Mouse (Mus musculus) liver, postnatal 0 days (tissue): ENCODE data around the gene Mon2. TPM values are rescaled to one million over a fixed set of nuclear protein-coding genes. Genes with fewer than 3 reads are reported as not detected.
"Not testable (repeated sequence)": the region's sequence is repeated elsewhere in the genome, so short reads cannot be mapped to it uniquely, and the experiment has no call there.

Experiments
- ATAC-seq: fragments of 200-750 bp; cut with Nextera tagmentation; 2 replicates; pipeline ENCODE4 v1.8.0; 2017; ENCODE audit warnings: mild to moderate bottlenecking, moderate library complexity
- DNase-seq: peaks from one replicate; pipeline ENCODE4 v3.0.0-alpha.2; 2016
- H3K27ac ChIP-seq: fragments of 300-500 bp; sonication (generic); 2 replicates; pipeline ENCODE4 v1.5.1; 2014; ENCODE audit warnings: antibody characterized with exemption, moderate library complexity, mild to moderate bottlenecking, low read depth
- H3K27me3 ChIP-seq: fragments of 300-500 bp; sonication (generic); 2 replicates; pipeline ENCODE4 v1.6.1; 2014; ENCODE audit warnings: low read length, control low read depth, mixed read lengths; ENCODE audit not compliant: insufficient read depth
- H3K36me3 ChIP-seq: fragments of 300-500 bp; sonication (generic); replicated peaks from 2 replicates; pipeline ENCODE4 v1.6.1; 2014; ENCODE audit warnings: mild to moderate bottlenecking, control low read depth, low read length, moderate library complexity, mixed read lengths; ENCODE audit not compliant: insufficient read depth
- H3K4me1 ChIP-seq: fragments of 300-500 bp; sonication (generic); 2 replicates; pipeline ENCODE4 v1.6.1; 2014; ENCODE audit warnings: antibody characterized with exemption, mild to moderate bottlenecking, control low read depth; ENCODE audit not compliant: insufficient read depth
- H3K4me2 ChIP-seq: fragments of 300-500 bp; sonication (generic); 2 replicates; pipeline ENCODE4 v1.6.1; 2014; ENCODE audit warnings: low read depth, mild to moderate bottlenecking, low read length, moderate library complexity, mixed read lengths
- H3K4me3 ChIP-seq: fragments of 300-500 bp; sonication (generic); 2 replicates; pipeline ENCODE4 v1.5.1; 2014; ENCODE audit warnings: low read depth, low read length
- H3K9ac ChIP-seq: fragments of 300-500 bp; sonication (generic); replicated peaks from 2 replicates; pipeline ENCODE4 v1.6.1; 2014; ENCODE audit warnings: mild to moderate bottlenecking, moderate library complexity
- H3K9me3 ChIP-seq: fragments of 300-500 bp; sonication (generic); 2 replicates; pipeline ENCODE4 v1.6.1; 2016; ENCODE audit warnings: mild to moderate bottlenecking, control low read depth, low read length, mixed read lengths
- CTCF ChIP-seq: sonication (generic); IDR thresholded peaks from 2 replicates; pipeline ENCODE4 v1.5.1; 2016; ENCODE audit warnings: antibody characterized with exemption, low read depth
- EP300 ChIP-seq: IDR thresholded peaks from 2 replicates; pipeline ENCODE4 v1.6.1; 2016; ENCODE audit warnings: antibody characterized with exemption, low read depth, mild to moderate bottlenecking
- WGBS: fragments of 180-500 bp; shearing (Covaris S2); extraction: QIAGEN DNeasy Blood & Tissue Kit; methylation state at CpG from one replicate; pipeline ENCODE4 v1.1.7; 2014; ENCODE audit not compliant: insufficient replicate concordance; 5-methylcytosine and 5-hydroxymethylcytosine counted together
- polyA plus RNA-seq: library from polyadenylated mRNA; unstranded; fragments of >200 nt; fragmentation: Nextera tagmentation; extraction: Ambion mirVana; gene quantifications from 2 replicates; pipeline ENCODE4 v1.2.1, GENCODE M21; 2015

Mon2 gene
- polyA plus RNA-seq, 1 experiment from 2014 or later, result 12.0 TPM

- no peaks in the 10 kb centered on the region for H3K36me3 ChIP-seq
- DNase-seq (no peak), ATAC-seq (no peak)
- 63% methylated on average over 7 of the region's 7 CpGs for WGBS
- no peaks in the 10 kb centered on the region for H3K27me3 ChIP-seq
- H3K9me3 ChIP-seq, result no peaks in the 10 kb centered on the region
- no peak overlapping the region for H3K27ac ChIP-seq
- H3K9ac ChIP-seq, result no peak overlapping the region
- TF ChIP-seq CTCF, result no peak
- TF ChIP-seq EP300, result no peak
- H3K4me1 ChIP-seq, result no peaks in the 10 kb centered on the region
- H3K4me3 ChIP-seq, result no peak overlapping the region
- no peak overlapping the region for H3K4me2 ChIP-seq
Measured at GRCm38 (mm10) chr10:122970188-122970587, 106.1 kb downstream of the Mon2 start.

GRCm38 (mm10) chr10:122966421-122966820, 109.9 kb downstream of the Mon2 start:
- no peak overlapping the region for H3K4me2 ChIP-seq
- no peak for ATAC-seq
- DNase-seq, result no peak
- H3K36me3 ChIP-seq, result no peaks in the 10 kb centered on the region
- H3K4me1 ChIP-seq, result no peaks in the 10 kb centered on the region; the same call in 1 of the 2 replicates
- H3K4me3 ChIP-seq, result no peak overlapping the region
- TF ChIP-seq EP300 (no peak), CTCF (no peak)
- H3K9ac ChIP-seq, result no peak overlapping the region
- WGBS, result 63% methylated on average over 7 of the region's 7 CpGs
- no peaks in the 10 kb centered on the region for H3K9me3 ChIP-seq
- H3K27me3 ChIP-seq, result peaks cover 10% of the 10 kb centered on the region; the same call in 1 of the 2 replicates
- H3K27ac ChIP-seq, result no peak overlapping the region

GRCm38 (mm10) chr10:122965650-122966049, 110.7 kb downstream of the Mon2 start:
- DNase-seq, H3K9me3 ChIP-seq, H3K36me3 ChIP-seq, H3K27ac ChIP-seq, H3K9ac ChIP-seq, H3K4me2 ChIP-seq, ATAC-seq, H3K4me1 ChIP-seq, H3K4me3 ChIP-seq: not testable (repeated sequence)
- WGBS, result 93% methylated on average over 4 of the region's 5 CpGs
- H3K27me3 ChIP-seq, result peaks cover 10% of the 10 kb centered on the region; the same call in 1 of the 2 replicates

DNA sequence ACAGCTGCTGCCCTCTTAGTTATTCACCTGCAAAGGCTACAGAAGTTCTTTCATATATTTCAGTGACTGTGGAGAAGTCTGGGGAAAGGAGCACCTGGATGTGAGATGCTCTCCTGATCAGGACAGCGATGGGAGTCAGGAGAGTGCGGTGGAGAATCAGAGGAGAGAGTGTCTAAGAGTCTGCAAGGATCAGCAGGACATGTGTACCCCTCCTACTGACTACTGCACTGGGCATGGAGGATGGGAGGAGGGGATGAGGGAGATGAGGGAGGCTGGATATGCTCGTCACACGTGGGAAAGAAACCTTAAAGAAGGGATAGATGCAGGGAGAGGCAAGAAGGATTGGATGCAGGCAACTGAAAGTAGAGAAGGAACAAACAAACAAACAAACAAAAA, 112.1 kb downstream of the Mon2 start:
- 43% methylated on average over 4 of the region's 4 CpGs for WGBS
- DNase-seq, result no peak
- TF ChIP-seq EP300 (no peak), CTCF (no peak)
- Histone ChIP-seq H3K4me1 (no peaks in the 10 kb centered on the region; the same call in 1 of the 2 replicates), H3K36me3 (no peaks in the 10 kb centered on the region), H3K27me3 (peaks cover 10% of the 10 kb centered on the region; the same call in 1 of the 2 replicates), H3K4me3 (no peak overlapping the region), H3K4me2 (no peak overlapping the region), H3K27ac (no peak overlapping the region), H3K9ac (no peak overlapping the region), H3K9me3 (no peaks in the 10 kb centered on the region)
- ATAC-seq, result no peak

DNA sequence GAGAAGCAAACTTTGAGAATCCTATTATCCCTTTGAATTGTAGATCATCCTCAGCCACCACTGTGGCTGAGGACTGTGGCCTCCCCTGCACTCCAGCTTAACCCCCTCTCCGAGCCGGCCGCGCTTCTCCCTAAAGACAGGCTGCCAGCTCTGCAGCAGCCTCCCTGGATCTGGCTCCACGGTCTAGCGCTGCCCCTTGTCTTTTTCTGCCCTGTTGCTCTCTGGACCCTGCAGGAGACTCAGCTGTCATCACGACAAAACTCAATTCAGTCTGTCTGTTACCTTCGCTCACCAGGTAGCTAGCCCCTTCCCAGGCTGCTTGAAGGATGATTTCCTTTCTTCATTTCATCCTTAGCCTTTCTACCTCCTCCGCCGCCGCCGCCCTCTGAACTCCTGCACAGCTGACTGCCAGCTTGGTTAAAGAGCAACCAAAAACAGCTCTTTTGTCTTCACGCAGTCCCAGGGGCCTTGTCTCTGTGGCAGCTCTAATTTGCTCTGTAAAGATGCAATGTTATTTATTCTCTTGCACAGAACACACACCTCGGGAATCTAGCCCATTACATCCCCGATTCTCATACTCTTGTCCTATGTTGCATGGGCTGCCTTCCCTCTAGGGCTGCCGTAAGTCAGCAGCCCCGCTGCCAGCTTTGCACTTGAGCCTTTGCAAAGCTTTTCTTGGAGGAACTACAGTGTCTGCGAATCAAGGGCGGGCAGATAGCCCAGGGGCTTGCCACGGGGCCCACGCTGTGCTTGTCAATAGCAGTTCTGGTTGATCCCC, 112.7 kb downstream of the Mon2 start:
- peak overlapping the region; percentile 38 for H3K4me2 ChIP-seq
- WGBS, result 13% methylated on average over 21 of the region's 21 CpGs

GRCm38 (mm10) chr10:122962651-122963050, 113.7 kb downstream of the Mon2 start:
- TF ChIP-seq CTCF, result no peak
- no peak for TF ChIP-seq EP300
- Histone ChIP-seq H3K27ac (no peak overlapping the region), H3K27me3 (peaks cover 10% of the 10 kb centered on the region; the same call in 1 of the 2 replicates), H3K9me3 (no peaks in the 10 kb centered on the region), H3K4me2 (no peak overlapping the region), H3K9ac (no peak overlapping the region), H3K4me3 (no peak overlapping the region), H3K36me3 (no peaks in the 10 kb centered on the region), H3K4me1 (no peaks in the 10 kb centered on the region; the same call in 1 of the 2 replicates)
- WGBS, result 66% methylated on average over 9 of the region's 9 CpGs
- DNase-seq (no peak), ATAC-seq (no peak)

More for the DNA sequence above, 112.7 kb downstream of the Mon2 start:
- TF ChIP-seq CTCF, result no peak
- no peak for TF ChIP-seq EP300
- Histone ChIP-seq H3K36me3 (no peaks in the 10 kb centered on the region), H3K27ac (no peak overlapping the region), H3K4me3 (no peak overlapping the region), H3K4me1 (no peaks in the 10 kb centered on the region; the same call in 1 of the 2 replicates), H3K27me3 (peaks cover 10% of the 10 kb centered on the region; the same call in 1 of the 2 replicates), H3K9me3 (no peaks in the 10 kb centered on the region), H3K9ac (no peak overlapping the region)
- DNase-seq (no peak), ATAC-seq (no peak)
